Mouse (Mus musculus) midbrain, embryonic 11.5 days (tissue): ENCODE results near the gene Trak1. TPM values are rescaled to one million over a fixed set of nuclear protein-coding genes. Genes with fewer than 3 reads are reported as not detected.
A peak's percentile ranks its signal among the peaks of the same experiment; 100 is the strongest.

Experiments used
- ATAC-seq: fragments of 200-750 bp; cut with Nextera tagmentation; 2 replicates; pipeline ENCODE4 v1.8.0; 2017; ENCODE audit warnings: moderate TSS enrichment, moderate library complexity; ENCODE audit not compliant: low FRiP score
- DNase-seq: peaks from one replicate; pipeline ENCODE4 v3.0.0; 2015; ENCODE audit warnings: low spot score; ENCODE audit errors: missing footprints
- H3K27ac ChIP-seq: fragments of 300-500 bp; sonication (generic); 2 replicates; pipeline ENCODE4 v1.5.1; 2014; ENCODE audit warnings: low read depth, low read length
- H3K27me3 ChIP-seq: fragments of 300-500 bp; sonication (generic); 2 replicates; pipeline ENCODE4 v1.6.1; 2014; ENCODE audit warnings: mild to moderate bottlenecking, low read length, moderate library complexity, mixed read lengths; ENCODE audit not compliant: control insufficient read depth, insufficient read depth
- H3K36me3 ChIP-seq: fragments of 300-500 bp; sonication (generic); 2 replicates; pipeline ENCODE4 v1.6.1; 2014; ENCODE audit warnings: mild to moderate bottlenecking, low read length, moderate library complexity, mixed read lengths; ENCODE audit not compliant: control insufficient read depth, insufficient read depth
- H3K4me1 ChIP-seq: fragments of 300-500 bp; sonication (generic); 2 replicates; pipeline ENCODE4 v1.6.1; 2014; ENCODE audit warnings: low read length; ENCODE audit not compliant: control insufficient read depth, insufficient read depth
- H3K4me2 ChIP-seq: fragments of 300-500 bp; sonication (generic); 2 replicates; pipeline ENCODE4 v1.6.1; 2014; ENCODE audit warnings: mild to moderate bottlenecking, moderate library complexity
- H3K4me3 ChIP-seq: fragments of 300-500 bp; sonication (generic); 2 replicates; pipeline ENCODE4 v1.5.1; 2014; ENCODE audit warnings: low read depth, low read length
- H3K9ac ChIP-seq: fragments of 300-500 bp; sonication (generic); 2 replicates; pipeline ENCODE4 v1.6.1; 2014; ENCODE audit warnings: low read length
- H3K9me3 ChIP-seq: fragments of 300-500 bp; sonication (generic); 2 replicates; pipeline ENCODE4 v1.6.1; 2016; ENCODE audit warnings: low read length; ENCODE audit not compliant: control insufficient read depth
- WGBS: fragments of 180-500 bp; shearing (Covaris S2); extraction: QIAGEN DNeasy Blood & Tissue Kit; methylation state at CpG from one replicate; pipeline ENCODE4 v1.1.7; 2014; 5-methylcytosine and 5-hydroxymethylcytosine counted together
- polyA plus RNA-seq: library from polyadenylated mRNA; unstranded; fragments of >200 nt; fragmentation: Nextera tagmentation; extraction: Ambion mirVana; gene quantifications from 2 replicates; pipeline ENCODE4 v1.2.1, GENCODE M21; 2014

The Trak1 gene
- polyA plus RNA-seq, 1 experiment from 2014 or later, result 20.5 TPM

GRCm38 (mm10) chr9:121299976-121300570 is 2.8 kb downstream of the Trak1 start:
- DNase-seq (no peak), ATAC-seq (0 out of 2 replicates have a peak, but pooled peaks have one; percentile 6)
- WGBS, result 16% methylated on average over 19 of the region's 19 CpGs

GRCm38 (mm10) chr9:121301041-121301920 is 4.0 kb downstream of the Trak1 start:
- peak overlapping the region; percentile 8 for H3K4me2 ChIP-seq
- WGBS, result 76% methylated on average over 22 of the region's 22 CpGs
- ATAC-seq (no peak), DNase-seq (no peak)
- H3K9me3 ChIP-seq, result no peaks in the 10 kb centered on the region
- H3K4me1 ChIP-seq, result peaks cover 53% of the 10 kb centered on the region
- H3K27ac ChIP-seq, result no peak overlapping the region
- H3K9ac ChIP-seq, result peak overlapping the region; percentile 28; the same call in 1 of the 2 replicates
- H3K27me3 ChIP-seq, result no peaks in the 10 kb centered on the region
- H3K4me3 ChIP-seq, result no peak overlapping the region
- no peaks in the 10 kb centered on the region for H3K36me3 ChIP-seq

More at GRCm38 (mm10) chr9:121299976-121300570, 2.8 kb downstream of the Trak1 start:
- Histone ChIP-seq H3K27ac (peak overlapping the region; percentile 46), H3K36me3 (no peaks in the 10 kb centered on the region), H3K9ac (peak overlapping the region; percentile 4; the same call in 1 of the 2 replicates), H3K4me3 (peak overlapping the region; percentile 92), H3K4me1 (peaks cover 53% of the 10 kb centered on the region), H3K9me3 (no peaks in the 10 kb centered on the region), H3K4me2 (peak overlapping the region; percentile 89), H3K27me3 (no peaks in the 10 kb centered on the region)

DNA sequence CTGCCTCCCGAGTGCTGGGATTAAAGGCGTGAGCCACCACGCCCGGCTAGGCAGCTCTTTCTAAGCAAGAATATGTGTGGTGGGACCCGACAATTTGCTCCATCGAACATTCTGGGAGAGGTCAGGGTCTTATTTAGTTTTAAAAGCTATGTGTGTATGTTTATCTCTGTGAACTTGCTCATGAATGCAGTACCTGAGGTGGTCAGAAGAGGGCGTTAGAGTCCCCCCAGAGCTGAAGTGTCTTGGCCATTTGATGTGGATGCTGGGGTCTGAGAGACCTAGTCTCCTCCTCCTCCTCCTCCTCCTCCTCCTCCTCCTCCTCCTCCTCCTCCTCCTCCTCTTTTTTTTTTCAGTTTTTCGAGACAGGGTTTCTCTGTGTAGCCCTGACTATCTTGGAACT is 5.2 kb downstream of the Trak1 start:
- peaks cover 51% of the 10 kb centered on the region for H3K4me1 ChIP-seq
- ATAC-seq, result no peak
- H3K4me3 ChIP-seq, result no peak overlapping the region
- H3K4me2 ChIP-seq, result no peak overlapping the region
- H3K27me3 ChIP-seq, result no peaks in the 10 kb centered on the region
- no peak overlapping the region for H3K9ac ChIP-seq
- H3K36me3 ChIP-seq, result no peaks in the 10 kb centered on the region
- no peak for DNase-seq
- no peaks in the 10 kb centered on the region for H3K9me3 ChIP-seq
- WGBS, result 88% methylated on average over 7 of the region's 8 CpGs
- no peak overlapping the region for H3K27ac ChIP-seq

DNA sequence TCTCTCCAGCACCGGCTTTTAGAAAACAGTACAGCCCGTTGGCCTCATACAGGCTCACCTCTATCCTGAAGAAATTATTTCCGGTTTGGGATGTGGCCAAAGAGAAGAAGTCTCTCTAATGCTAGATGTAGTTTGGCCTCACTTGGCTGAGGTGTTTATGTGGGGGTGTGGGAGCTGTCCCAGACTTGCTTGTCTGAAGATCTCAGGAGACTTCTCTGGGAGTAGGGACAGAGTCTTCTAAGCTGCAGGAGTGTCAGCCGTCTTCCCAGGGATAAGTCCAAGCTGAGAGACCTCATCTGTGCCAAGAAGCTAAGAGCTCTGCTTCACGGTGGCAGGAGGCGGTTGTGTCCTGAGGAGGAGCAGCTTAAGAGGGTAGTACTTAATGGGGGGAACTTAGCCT is 5.8 kb downstream of the Trak1 start:
- no peaks in the 10 kb centered on the region for H3K36me3 ChIP-seq
- DNase-seq (no peak), ATAC-seq (no peak)
- H3K9ac ChIP-seq, result peak overlapping the region; percentile 20
- 46% methylated on average over 6 of the region's 6 CpGs for WGBS
- no peak overlapping the region for H3K4me3 ChIP-seq
- H3K27ac ChIP-seq, result peak overlapping the region; percentile 76
- peak overlapping the region; percentile 23; the same call in 1 of the 2 replicates for H3K4me2 ChIP-seq
- H3K4me1 ChIP-seq, result peaks cover 51% of the 10 kb centered on the region
- H3K27me3 ChIP-seq, result no peaks in the 10 kb centered on the region
- no peaks in the 10 kb centered on the region for H3K9me3 ChIP-seq

DNA sequence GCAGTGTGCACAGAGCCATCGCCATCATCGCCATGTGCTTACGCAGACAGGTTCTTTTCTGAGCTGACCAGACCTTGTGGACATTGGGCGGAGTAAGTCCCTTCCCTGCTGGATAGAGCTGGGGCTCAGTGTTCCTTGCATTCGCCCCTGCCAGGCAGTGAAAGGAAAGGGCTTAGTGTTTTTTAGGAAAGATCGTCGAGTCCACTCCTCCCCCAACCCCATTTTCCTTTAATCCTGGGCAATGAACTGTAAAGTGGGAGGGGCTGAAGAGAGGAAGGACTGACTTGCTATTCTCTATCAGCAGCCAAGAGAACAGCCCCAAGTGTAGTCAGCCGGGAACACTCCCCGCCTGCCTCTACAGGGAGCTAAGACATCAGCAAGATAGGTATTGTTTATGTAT is 6.4 kb downstream of the Trak1 start:
- ATAC-seq, result peak; percentile 60
- WGBS, result 17% methylated on average over 9 of the region's 9 CpGs
- Histone ChIP-seq H3K27ac (peak overlapping the region; percentile 76), H3K27me3 (no peaks in the 10 kb centered on the region), H3K4me3 (no peak overlapping the region), H3K9ac (0 out of 2 replicates have a peak overlapping the region, but pooled peaks have one; percentile 0), H3K4me1 (peaks cover 44% of the 10 kb centered on the region), H3K9me3 (no peaks in the 10 kb centered on the region), H3K36me3 (no peaks in the 10 kb centered on the region), H3K4me2 (peak overlapping the region; percentile 23; the same call in 1 of the 2 replicates)
- peak; percentile 94 for DNase-seq

- WGBS, result 57% methylated on average over 10 of the region's 10 CpGs
- Histone ChIP-seq H3K4me1 (peaks cover 42% of the 10 kb centered on the region), H3K9me3 (no peaks in the 10 kb centered on the region), H3K9ac (no peak overlapping the region), H3K27ac (peak overlapping the region; percentile 12; the same call in 1 of the 2 replicates), H3K36me3 (no peaks in the 10 kb centered on the region), H3K27me3 (no peaks in the 10 kb centered on the region), H3K4me3 (no peak overlapping the region), H3K4me2 (no peak overlapping the region)
- no peak for ATAC-seq
- no peak for DNase-seq
These were observed 7.2 kb downstream of the Trak1 start for GRCm38 (mm10) chr9:121304520-121304919.

- Histone ChIP-seq H3K4me1 (peaks cover 36% of the 10 kb centered on the region), H3K36me3 (no peaks in the 10 kb centered on the region), H3K27ac (no peak overlapping the region), H3K9ac (no peak overlapping the region), H3K4me2 (no peak overlapping the region), H3K4me3 (no peak overlapping the region), H3K27me3 (no peaks in the 10 kb centered on the region), H3K9me3 (no peaks in the 10 kb centered on the region)
- DNase-seq (no peak), ATAC-seq (no peak)
- 96% methylated on average over 4 of the region's 4 CpGs for WGBS
These were observed 8.2 kb downstream of the Trak1 start for GRCm38 (mm10) chr9:121305456-121305855.

GRCm38 (mm10) chr9:121309287-121309686 is 12.0 kb downstream of the Trak1 start:
- H3K4me2 ChIP-seq, result no peak overlapping the region
- no peak for ATAC-seq
- H3K9me3 ChIP-seq, result no peaks in the 10 kb centered on the region
- H3K27me3 ChIP-seq, result no peaks in the 10 kb centered on the region
- H3K4me3 ChIP-seq, result no peak overlapping the region
- 29% methylated on average over 4 of the region's 4 CpGs for WGBS
- DNase-seq, result no peak
- H3K27ac ChIP-seq, result no peak overlapping the region
- H3K36me3 ChIP-seq, result no peaks in the 10 kb centered on the region
- no peak overlapping the region for H3K9ac ChIP-seq
- peaks cover 40% of the 10 kb centered on the region for H3K4me1 ChIP-seq

DNA sequence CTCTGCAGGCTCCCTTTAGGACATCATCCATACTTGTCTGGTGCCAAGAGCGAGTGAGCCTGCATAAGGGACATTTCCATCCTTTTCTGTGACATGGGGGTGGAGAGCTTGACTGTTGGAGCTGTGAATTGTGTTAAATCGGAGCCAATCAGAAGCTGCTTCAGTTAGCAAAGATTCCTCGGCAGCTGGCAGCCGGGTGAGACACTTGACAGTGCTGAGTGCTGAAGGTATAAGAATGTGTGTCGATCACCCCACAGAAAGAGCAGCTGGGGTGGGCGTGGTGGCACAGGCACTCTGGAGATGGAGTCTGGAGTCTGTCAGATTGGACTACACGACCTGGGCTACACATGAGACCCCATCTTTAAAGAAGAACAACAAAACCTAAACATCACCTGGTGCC is 13.2 kb downstream of the Trak1 start:
- Histone ChIP-seq H3K4me2 (no peak overlapping the region), H3K27ac (no peak overlapping the region), H3K4me1 (peaks cover 47% of the 10 kb centered on the region), H3K36me3 (no peaks in the 10 kb centered on the region), H3K9me3 (no peaks in the 10 kb centered on the region), H3K27me3 (no peaks in the 10 kb centered on the region), H3K4me3 (no peak overlapping the region), H3K9ac (no peak overlapping the region)
- 78% methylated on average over 7 of the region's 7 CpGs for WGBS
- ATAC-seq (no peak), DNase-seq (no peak)
